In genomic region chr11:28213606-28214005, GRCm38 (mm10) we compare ENCODE assay signal across 27 mouse cellular contexts.
"Had no signal": no experiment of that assay in that cellular context is flagged by ENCODE, and none has a peak within 500 bp of the region (broad histone marks: within the 10 kb centered on the region; RNA-seq: fewer than 3 reads in every experiment).

No protein-coding gene starts in this region.

- H3K36me3 ChIP-seq: embryonic facial prominence, embryonic 10.5 days; embryonic facial prominence, embryonic 12.5 days; embryonic facial prominence, embryonic 13.5 days; embryonic facial prominence, embryonic 15.5 days; forebrain, embryonic 10.5 days; forebrain, embryonic 12.5 days; forebrain, embryonic 15.5 days had no signal

- H3K9me3 ChIP-seq: embryonic facial prominence, embryonic 10.5 days; embryonic facial prominence, embryonic 12.5 days; embryonic facial prominence, embryonic 15.5 days; forebrain, embryonic 10.5 days; forebrain, embryonic 12.5 days; forebrain, embryonic 15.5 days had no signal

- H3K4me2 ChIP-seq: embryonic facial prominence, embryonic 12.5 days; embryonic facial prominence, embryonic 13.5 days; embryonic facial prominence, embryonic 15.5 days; forebrain, embryonic 12.5 days; forebrain, embryonic 13.5 days; forebrain, embryonic 15.5 days; heart, embryonic 11.5 days had no signal

- H3K9ac ChIP-seq: embryonic facial prominence, embryonic 12.5 days; embryonic facial prominence, embryonic 13.5 days; embryonic facial prominence, embryonic 15.5 days; forebrain, embryonic 12.5 days; forebrain, embryonic 13.5 days; forebrain, embryonic 15.5 days; forebrain, postnatal 0 days had no signal

- H3K4me1 ChIP-seq: embryonic facial prominence, embryonic 10.5 days; embryonic facial prominence, embryonic 12.5 days; embryonic facial prominence, embryonic 13.5 days; embryonic facial prominence, embryonic 15.5 days; forebrain, embryonic 10.5 days; forebrain, embryonic 12.5 days; forebrain, embryonic 13.5 days; forebrain, embryonic 15.5 days had no signal

- ATAC-seq: forebrain, embryonic 13.5 days; forebrain, embryonic 14.5 days; forebrain, embryonic 15.5 days; forebrain, embryonic 16.5 days; forebrain, postnatal 0 days had no signal

- H3K4me3 ChIP-seq: embryonic facial prominence, embryonic 10.5 days; embryonic facial prominence, embryonic 12.5 days; embryonic facial prominence, embryonic 13.5 days; embryonic facial prominence, embryonic 15.5 days; erythroblast, embryonic 14.5 days; forebrain, embryonic 10.5 days; forebrain, embryonic 12.5 days; forebrain, embryonic 13.5 days; forebrain, embryonic 15.5 days; gastrocnemius, adult 2 months; heart, adult 2 months had no signal

- H3K27me3 ChIP-seq: embryonic facial prominence, embryonic 12.5 days; embryonic facial prominence, embryonic 13.5 days; embryonic facial prominence, embryonic 15.5 days; forebrain, embryonic 12.5 days; forebrain, embryonic 13.5 days; forebrain, embryonic 15.5 days had no signal

- H3K27ac ChIP-seq: embryonic facial prominence, embryonic 10.5 days; embryonic facial prominence, embryonic 12.5 days; embryonic facial prominence, embryonic 13.5 days; embryonic facial prominence, embryonic 15.5 days; forebrain, embryonic 10.5 days; forebrain, embryonic 12.5 days; forebrain, embryonic 13.5 days; forebrain, embryonic 15.5 days; gastrocnemius, adult 2 months; heart, adult 2 months had no signal

- DNase-seq: cerebellum, adult 9-11 months; cerebellum, postnatal 10 days; cerebellum, postnatal 14 days; cerebellum, postnatal 25 days; cerebellum, postnatal 36 days; embryo, embryonic 11 days; forebrain, postnatal 0 days; gastrocnemius, adult 2 months; gastrocnemius, postnatal 10 days; gastrocnemius, postnatal 14 days; gastrocnemius, postnatal 25 days; gastrocnemius, postnatal 36 days; heart, adult 11 months; heart, adult 18-20 months; heart, adult 2 months had no signal
